19 mouse cellular contexts compared by ENCODE assay signal in genomic region chr11:68301660-68302059, GRCm38 (mm10).
DNase-seq lines count a peak whose midpoint lies in the region; ATAC-seq and TF ChIP-seq lines count a peak whose summit lies in the region.
"Had no signal": no experiment of that assay in that cellular context is flagged by ENCODE, and none has a peak within 500 bp of the region (broad histone marks: within the 10 kb centered on the region; RNA-seq: fewer than 3 reads in every experiment).

No protein-coding gene starts in this region.

- no peak overlapping the region for H3K4me2 ChIP-seq in lung, embryonic 14.5 days
- H3K4me2 ChIP-seq in lung, postnatal 0 days (replicated peaks; ENCODE audit: low read depth, low read length) = no peak overlapping the region
- no peak overlapping the region for H3K4me2 ChIP-seq in neural tube, embryonic 15.5 days
- H3K4me2 ChIP-seq: embryonic facial prominence, embryonic 12.5 days; forebrain, embryonic 13.5 days; forebrain, embryonic 15.5 days had no signal

- H3K27me3 ChIP-seq in lung, embryonic 14.5 days (ENCODE audit: insufficient read depth, low read length) = no peaks in the 10 kb centered on the region
- H3K27me3 ChIP-seq in lung, postnatal 0 days (replicated peaks; ENCODE audit: insufficient read depth, low read length) = peaks cover 15% of the 10 kb centered on the region; the same call in 1 of the 2 replicates
- H3K27me3 ChIP-seq in neural tube, embryonic 15.5 days (replicated peaks) = no peaks in the 10 kb centered on the region
- H3K27me3 ChIP-seq: embryonic facial prominence, embryonic 12.5 days; forebrain, embryonic 13.5 days; forebrain, embryonic 15.5 days had no signal

- no peak overlapping the region for H3K4me3 ChIP-seq in lung, embryonic 14.5 days (ENCODE audit: low read depth, low read length)
- no peak overlapping the region for H3K4me3 ChIP-seq in lung, postnatal 0 days (ENCODE audit: low read depth, low read length)
- H3K4me3 ChIP-seq in neural tube, embryonic 15.5 days (replicated peaks) = no peak overlapping the region
- H3K4me3 ChIP-seq: embryonic facial prominence, embryonic 10.5 days; embryonic facial prominence, embryonic 12.5 days; forebrain, embryonic 13.5 days; forebrain, embryonic 15.5 days had no signal

- no peak overlapping the region for H3K9ac ChIP-seq in lung, embryonic 14.5 days
- H3K9ac ChIP-seq in lung, postnatal 0 days (replicated peaks; ENCODE audit: low read depth) = no peak overlapping the region
- H3K9ac ChIP-seq in neural tube, embryonic 15.5 days (replicated peaks) = no peak overlapping the region
- H3K9ac ChIP-seq: embryonic facial prominence, embryonic 12.5 days; forebrain, embryonic 13.5 days; forebrain, embryonic 15.5 days had no signal

- 0 out of 2 replicates have a peak, but pooled peaks cover 9% of the 10 kb centered on the region for H3K4me1 ChIP-seq in lung, embryonic 14.5 days (ENCODE audit: insufficient read depth)
- peaks cover 5% of the 10 kb centered on the region; the same call in 1 of the 2 replicates for H3K4me1 ChIP-seq in lung, postnatal 0 days (ENCODE audit: insufficient read depth, low read depth, low read length)
- H3K4me1 ChIP-seq in neural tube, embryonic 15.5 days = peaks cover 10% of the 10 kb centered on the region; the same call in 1 of the 2 replicates
- H3K4me1 ChIP-seq: embryonic facial prominence, embryonic 12.5 days; forebrain, embryonic 13.5 days; forebrain, embryonic 15.5 days had no signal

- no peak overlapping the region for H3K27ac ChIP-seq in lung, embryonic 14.5 days (ENCODE audit: low read depth)
- no peak overlapping the region for H3K27ac ChIP-seq in lung, postnatal 0 days (ENCODE audit: low read length)
- H3K27ac ChIP-seq in neural tube, embryonic 15.5 days (replicated peaks) = no peak overlapping the region
- H3K27ac ChIP-seq: embryonic facial prominence, embryonic 10.5 days; embryonic facial prominence, embryonic 12.5 days; forebrain, embryonic 13.5 days; forebrain, embryonic 15.5 days had no signal

- no peaks in the 10 kb centered on the region for H3K9me3 ChIP-seq in lung, embryonic 14.5 days (ENCODE audit: low read depth, low read length)
- no peaks in the 10 kb centered on the region for H3K9me3 ChIP-seq in lung, postnatal 0 days (ENCODE audit: low read length)
- no peaks in the 10 kb centered on the region for H3K9me3 ChIP-seq in neural tube, embryonic 15.5 days (replicated peaks)
- H3K9me3 ChIP-seq: embryonic facial prominence, embryonic 10.5 days; embryonic facial prominence, embryonic 12.5 days; forebrain, embryonic 13.5 days; forebrain, embryonic 15.5 days had no signal

- TF ChIP-seq CTCF in lung, embryonic 14.5 days (IDR thresholded peaks at IDR 0.05; ENCODE audit: low read depth) = no peak
- TF ChIP-seq CTCF in lung, postnatal 0 days (IDR thresholded peaks at IDR 0.05) = no peak

- no peaks in the 10 kb centered on the region for H3K36me3 ChIP-seq in lung, embryonic 14.5 days (ENCODE audit: insufficient read depth)
- H3K36me3 ChIP-seq in lung, postnatal 0 days (ENCODE audit: insufficient read depth, low read length) = no peaks in the 10 kb centered on the region
- no peaks in the 10 kb centered on the region for H3K36me3 ChIP-seq in neural tube, embryonic 15.5 days
- H3K36me3 ChIP-seq: embryonic facial prominence, embryonic 10.5 days; embryonic facial prominence, embryonic 12.5 days; forebrain, embryonic 15.5 days had no signal

- DNase-seq in lung, embryonic 14.5 days = peak; percentile 50
- no peak for DNase-seq in lung, postnatal 10 days
- DNase-seq in lung, postnatal 0 days (ENCODE audit: low spot score) = peak; percentile 78
- DNase-seq in lung, postnatal 4 days = no peak
- peak; percentile 66 for DNase-seq in lung, postnatal 25 days (ENCODE audit: low spot score)
- DNase-seq in lung, postnatal 36 days = peak; percentile 60
- DNase-seq: adrenal gland, adult 2 months; adrenal gland, postnatal 10 days; adrenal gland, postnatal 25 days; cerebellum, adult 11 months; cerebellum, adult 18-20 months; cerebellum, adult 8-10 months; cerebellum, adult 9-11 months; cerebellum, postnatal 14 days had no signal

- WGBS in lung, embryonic 14.5 days = 56% methylated on average over 4 of the region's 4 CpGs
- 53% methylated on average over 4 of the region's 4 CpGs for WGBS in lung, postnatal 0 days
- 85% methylated on average over 4 of the region's 4 CpGs for WGBS in neural tube, embryonic 15.5 days

- peak; percentile 45; the same call in 1 of the 2 replicates for TF ChIP-seq EP300 in lung, postnatal 0 days (IDR thresholded peaks at IDR 0.05)

- ATAC-seq in lung, embryonic 14.5 days (ENCODE audit: insufficient read depth) = peak; percentile 47; the same call in 1 of the 2 replicates
- peak; percentile 85 for ATAC-seq in lung, postnatal 0 days
- ATAC-seq in neural tube, embryonic 15.5 days (ENCODE audit: low FRiP score) = no peak
- ATAC-seq: forebrain, embryonic 13.5 days; forebrain, embryonic 15.5 days had no signal

Comparison
In these comparisons a context has a peak if more than half of its experiments do, and no peak if none do; other contexts are left out.
1. DNase-seq: peak in lung, embryonic 14.5 days (single experiment), lung, postnatal 0 days (single experiment), lung, postnatal 25 days (single experiment) and lung, postnatal 36 days (single experiment); none in lung, postnatal 10 days (single experiment) and lung, postnatal 4 days (0 of 2).